ENCODE assay signal across 24 mouse cellular contexts in genomic region chr1:74830061-74830460, GRCm38 (mm10). TPM values are rescaled to one million over a fixed set of nuclear protein-coding genes. Genes with fewer than 3 reads are reported as not detected.
A peak's percentile ranks its signal among the peaks of the same experiment; 100 is the strongest.
DNase-seq lines count a peak whose midpoint lies in the region; ATAC-seq lines count a peak whose summit lies in the region.
"Had no signal": no experiment of that assay in that cellular context is flagged by ENCODE, and none has a peak within 500 bp of the region (broad histone marks: within the 10 kb centered on the region; RNA-seq: fewer than 3 reads in every experiment).

No protein-coding gene starts in this region.

- peak; percentile 73 to 85 for DNase-seq in left cerebral cortex, adult 18-20 months (ENCODE audit: low spot score in 2 of 2)
- no peak for DNase-seq in left cerebral cortex, postnatal 4 days
- DNase-seq in right cerebral cortex, adult 18-20 months, result peak; percentile 89
- DNase-seq in right cerebral cortex, postnatal 4 days, result no peak
- peak; percentile 81 for DNase-seq in telencephalon, adult 2 months (ENCODE audit: low read depth, low spot score)
- DNase-seq in MN1 (ENCODE audit: low spot score), result no peak
- DNase-seq: adrenal gland, adult 8-10 months; cerebellum, adult 2 months; cerebellum, postnatal 36 days; heart, postnatal 36 days; kidney, adult 8-10 months; kidney, postnatal 10 days; liver; lung, postnatal 4 days had no signal

- ATAC-seq in common myeloid progenitor, adult 5-6 weeks (replicated peaks; ENCODE audit: low read depth, poor library complexity, severe bottlenecking), result peak; percentile 56; the same call in 1 of the 2 replicates
- ATAC-seq: activated CD4-positive, CD25-positive, alpha-beta regulatory T cell, adult 4 months; forebrain, embryonic 14.5 days; hindbrain, embryonic 16.5 days; intestine, embryonic 15.5 days had no signal

- intact Hi-C loops in left cerebral cortex, postnatal 4 days (cut with DNase I), result no loop called here

RNA-seq across cellular contexts. Expression of gene Cdk5r2, which starts 24.7 kb away (rescaled TPM):
- 100 to 1,000 TPM; 315 to 347 TPM for total RNA-seq in left cerebral cortex, adult 18-20 months (2021)
- total RNA-seq in left cerebral cortex, postnatal 4 days (2021), result 100 to 1,000 TPM; 227 to 230 TPM
- total RNA-seq in common myeloid progenitor, adult 5-6 weeks (2017), result not detected in 2 replicates
- total RNA-seq: heart, postnatal 36 days; MEL; monocyte, adult 5-6 weeks; neutrophil, adult 5-6 weeks had no signal

RNA-seq across cellular contexts. Expression of gene Wnt10a, which starts 38.7 kb away (rescaled TPM):
- total RNA-seq in left cerebral cortex, adult 18-20 months (2021), result 10 to 100 TPM; 15.8 to 15.9 TPM
- total RNA-seq in left cerebral cortex, postnatal 4 days (2021), result under 1 TPM in 1 of 2 experiments, not detected in 1; 0.38 TPM
- not detected in 2 replicates for total RNA-seq in common myeloid progenitor, adult 5-6 weeks (2017)
- total RNA-seq: heart, postnatal 36 days; MEL; monocyte, adult 5-6 weeks; neutrophil, adult 5-6 weeks had no signal

RNA-seq across cellular contexts. Expression of gene Fev, which starts 55.2 kb away (rescaled TPM):
- total RNA-seq in left cerebral cortex, adult 18-20 months (2021), result not detected
- total RNA-seq in left cerebral cortex, postnatal 4 days (2021), result not detected
- not detected in 2 replicates for total RNA-seq in common myeloid progenitor, adult 5-6 weeks (2017)
- total RNA-seq: gastrocnemius, postnatal 4 days; heart, postnatal 36 days; layer of hippocampus, postnatal 10 days; MEL; monocyte, adult 5-6 weeks; neutrophil, adult 5-6 weeks had no signal

RNA-seq across cellular contexts. Expression of gene Wnt6, which starts 58.4 kb away (rescaled TPM):
- total RNA-seq in left cerebral cortex, adult 18-20 months (2021), result 1 to 10 TPM; 3.3 to 4.5 TPM
- total RNA-seq in left cerebral cortex, postnatal 4 days (2021), result 1 to 10 TPM; 3.5 to 5.1 TPM
- not detected in 2 replicates for total RNA-seq in common myeloid progenitor, adult 5-6 weeks (2017)
- total RNA-seq: MEL; neutrophil, adult 5-6 weeks had no signal

Comparison
In these comparisons a context has a peak if more than half of its experiments do, and no peak if none do; other contexts are left out.
1. DNase-seq: peak in left cerebral cortex, adult 18-20 months (2 of 2), right cerebral cortex, adult 18-20 months (single experiment) and telencephalon, adult 2 months (single experiment); none in left cerebral cortex, postnatal 4 days (single experiment), right cerebral cortex, postnatal 4 days (single experiment) and MN1 (single experiment).
2. RNA of gene Wnt10a, which starts 38.7 kb away (total RNA-seq): 15.8 to 15.9 TPM in left cerebral cortex, adult 18-20 months; 0.38 TPM in left cerebral cortex, postnatal 4 days and not detected in common myeloid progenitor, adult 5-6 weeks; every median in the first group is over 10 times any median in the second.
3. RNA of gene Cdk5r2, which starts 24.7 kb away (total RNA-seq): 315 to 347 TPM in left cerebral cortex, adult 18-20 months and 227 to 230 TPM in left cerebral cortex, postnatal 4 days; not detected in common myeloid progenitor, adult 5-6 weeks; every median in the first group is over 100 times any median in the second.